ENCODE assay signal across 8 mouse cellular contexts in genomic region chr13:43734641-43735040, GRCm38 (mm10). TPM values are rescaled to one million over a fixed set of nuclear protein-coding genes. Genes with fewer than 3 reads are reported as not detected.
DNase-seq lines count a peak whose midpoint lies in the region; ATAC-seq and TF ChIP-seq lines count a peak whose summit lies in the region.

No protein-coding gene starts in this region.

- no peak for ATAC-seq in embryonic facial prominence, embryonic 14.5 days (ENCODE audit: low read depth)
- ATAC-seq in heart, postnatal 0 days (ENCODE audit: insufficient read depth, low read depth), result peak; percentile 67
- ATAC-seq in lung, embryonic 16.5 days (ENCODE audit: low read depth), result peak; percentile 39; the same call in 1 of the 2 replicates

- H3K4me3 ChIP-seq in embryonic facial prominence, embryonic 14.5 days (ENCODE audit: low read depth, low read length), result no peak overlapping the region
- H3K4me3 ChIP-seq in embryonic facial prominence, embryonic 10.5 days, result no peak overlapping the region
- H3K4me3 ChIP-seq in heart, postnatal 0 days (ENCODE audit: low read depth, low read length), result no peak overlapping the region
- H3K4me3 ChIP-seq in lung, embryonic 16.5 days (ENCODE audit: low read length), result no peak overlapping the region

- no peak overlapping the region for H3K4me2 ChIP-seq in embryonic facial prominence, embryonic 14.5 days (ENCODE audit: low read depth, low read length)
- H3K4me2 ChIP-seq in heart, postnatal 0 days (ENCODE audit: low read depth, low read length), result peak overlapping the region; percentile 20; the same call in 1 of the 2 replicates
- peak overlapping the region; percentile 21; the same call in 1 of the 2 replicates for H3K4me2 ChIP-seq in lung, embryonic 16.5 days (ENCODE audit: low read depth, low read length)

- H3K36me3 ChIP-seq in embryonic facial prominence, embryonic 14.5 days (ENCODE audit: control insufficient read depth, insufficient read depth, low read length), result no peaks in the 10 kb centered on the region
- no peaks in the 10 kb centered on the region for H3K36me3 ChIP-seq in embryonic facial prominence, embryonic 10.5 days (replicated peaks)
- H3K36me3 ChIP-seq in heart, postnatal 0 days (replicated peaks; ENCODE audit: control insufficient read depth, insufficient read depth, low read length), result no peaks in the 10 kb centered on the region
- H3K36me3 ChIP-seq in lung, embryonic 16.5 days (ENCODE audit: control insufficient read depth, insufficient read depth, low read length), result no peaks in the 10 kb centered on the region

- intact Hi-C loops in left cerebral cortex, postnatal 36 days (cut with DNase I), result loop anchor here (5.0 kb wide), 2 partner anchors 157 to 557 kb away; no protein-coding TSS in a partner anchor

- TF ChIP-seq CTCF in heart, postnatal 0 days (IDR thresholded peaks at IDR 0.05; ENCODE audit: low read depth), result no peak

- no peak overlapping the region for H3K9ac ChIP-seq in embryonic facial prominence, embryonic 14.5 days (ENCODE audit: low read depth, low read length)
- no peak overlapping the region for H3K9ac ChIP-seq in heart, postnatal 0 days (replicated peaks; ENCODE audit: low read depth, low read length)
- no peak overlapping the region for H3K9ac ChIP-seq in lung, embryonic 16.5 days (ENCODE audit: low read length)

- no peaks in the 10 kb centered on the region for H3K27me3 ChIP-seq in embryonic facial prominence, embryonic 14.5 days (replicated peaks; ENCODE audit: control insufficient read depth, insufficient read depth, low read length)
- H3K27me3 ChIP-seq in embryonic facial prominence, embryonic 10.5 days (replicated peaks; ENCODE audit: low read depth, poor library complexity, severe bottlenecking), result no peaks in the 10 kb centered on the region
- H3K27me3 ChIP-seq in heart, postnatal 0 days (ENCODE audit: control insufficient read depth, insufficient read depth, low read length), result no peaks in the 10 kb centered on the region
- H3K27me3 ChIP-seq in lung, embryonic 16.5 days (ENCODE audit: control insufficient read depth, insufficient read depth, low read depth, low read length), result no peaks in the 10 kb centered on the region

- no peak overlapping the region for H3K27ac ChIP-seq in embryonic facial prominence, embryonic 14.5 days (replicated peaks; ENCODE audit: low read depth, low read length)
- no peak overlapping the region for H3K27ac ChIP-seq in embryonic facial prominence, embryonic 10.5 days (replicated peaks)
- H3K27ac ChIP-seq in heart, postnatal 0 days (ENCODE audit: low read depth), result peak overlapping the region; percentile 30
- peak overlapping the region; percentile 41 for H3K27ac ChIP-seq in lung, embryonic 16.5 days (ENCODE audit: low read length)

- 59% methylated on average over 14 of the region's 14 CpGs for WGBS in embryonic facial prominence, embryonic 14.5 days
- 90% methylated on average over 14 of the region's 14 CpGs for WGBS in embryonic facial prominence, embryonic 10.5 days
- 37% methylated on average over 14 of the region's 14 CpGs for WGBS in heart, postnatal 0 days
- 39% methylated on average over 14 of the region's 14 CpGs for WGBS in lung, embryonic 16.5 days

- peak; percentile 39 for DNase-seq in embryonic facial prominence, embryonic 14.5 days (ENCODE audit: low spot score)
- no peak for DNase-seq in embryonic facial prominence, embryonic 10.5 days (ENCODE audit: low spot score)
- DNase-seq in right cerebral cortex, adult 18-20 months, result peak; percentile 18
- DNase-seq in right cerebral cortex, postnatal 36 days (ENCODE audit: low spot score in 2 of 2), result no peak
- DNase-seq in heart, postnatal 0 days (ENCODE audit: low spot score), result peak; percentile 82
- DNase-seq in thymus, postnatal 0 days (ENCODE audit: low spot score), result no peak
- no peak for DNase-seq in left cerebral cortex, postnatal 36 days (ENCODE audit: low spot score in 2 of 2)

- no peaks in the 10 kb centered on the region for H3K9me3 ChIP-seq in embryonic facial prominence, embryonic 14.5 days (ENCODE audit: control insufficient read depth, low read length)
- no peaks in the 10 kb centered on the region for H3K9me3 ChIP-seq in embryonic facial prominence, embryonic 10.5 days
- no peaks in the 10 kb centered on the region for H3K9me3 ChIP-seq in heart, postnatal 0 days (replicated peaks; ENCODE audit: control insufficient read depth, low read length)
- H3K9me3 ChIP-seq in lung, embryonic 16.5 days (ENCODE audit: control insufficient read depth, low read length), result no peaks in the 10 kb centered on the region

- no peak for TF ChIP-seq EP300 in heart, postnatal 0 days (IDR thresholded peaks at IDR 0.05; ENCODE audit: low read depth)

- no peaks in the 10 kb centered on the region for H3K4me1 ChIP-seq in embryonic facial prominence, embryonic 14.5 days (ENCODE audit: control insufficient read depth, insufficient read depth, low read length)
- H3K4me1 ChIP-seq in embryonic facial prominence, embryonic 10.5 days, result no peaks in the 10 kb centered on the region
- peaks cover 7% of the 10 kb centered on the region for H3K4me1 ChIP-seq in heart, postnatal 0 days (ENCODE audit: control insufficient read depth, insufficient read depth)
- peaks cover 3% of the 10 kb centered on the region; the same call in 1 of the 2 replicates for H3K4me1 ChIP-seq in lung, embryonic 16.5 days (replicated peaks; ENCODE audit: control insufficient read depth, insufficient read depth, low read length)

RNA-seq across cellular contexts. Expression of gene Cd83, which starts 49.9 kb away (rescaled TPM):
- polyA plus RNA-seq in embryonic facial prominence, embryonic 14.5 days (2014; fragmentation: Nextera tagmentation; extraction: Ambion mirVana), result 8.8 and 10.9 TPM in 2 replicates
- 2.9 and 3.4 TPM in 2 replicates for polyA plus RNA-seq in embryonic facial prominence, embryonic 10.5 days (2016; fragmentation: Nextera tagmentation; extraction: Ambion mirVana)
- total RNA-seq in heart, postnatal 0 days (2014; rRNA removed; ENCODE audit: low replicate concordance), result 2.4 and 4.4 TPM in 2 replicates
- 2.3 and 2.5 TPM in 2 replicates for polyA plus RNA-seq in heart, postnatal 0 days (2015; fragmentation: Nextera tagmentation; extraction: Ambion mirVana)
- polyA plus RNA-seq in lung, embryonic 16.5 days (2015; fragmentation: Nextera tagmentation; extraction: Ambion mirVana), result 12.3 and 14.1 TPM in 2 replicates
- polyA plus RNA-seq in thymus, postnatal 0 days (2015; fragmentation: Nextera tagmentation; extraction: Ambion mirVana), result 122 and 138 TPM in 2 replicates
- total RNA-seq in left cerebral cortex, postnatal 36 days (2021), result 1 to 10 TPM; 7.7 to 9.6 TPM

Comparison
In these comparisons a context has a peak if more than half of its experiments do, and no peak if none do; other contexts are left out.
1. DNase-seq: peak in embryonic facial prominence, embryonic 14.5 days (single experiment), right cerebral cortex, adult 18-20 months (single experiment) and heart, postnatal 0 days (single experiment); none in embryonic facial prominence, embryonic 10.5 days (single experiment), right cerebral cortex, postnatal 36 days (0 of 2), thymus, postnatal 0 days (single experiment) and left cerebral cortex, postnatal 36 days (0 of 2).
2. H3K27ac ChIP-seq: peak in heart, postnatal 0 days (single experiment) and lung, embryonic 16.5 days (single experiment); none in embryonic facial prominence, embryonic 14.5 days (single experiment) and embryonic facial prominence, embryonic 10.5 days (single experiment).